Mouse (Mus musculus) hindbrain, embryonic 11.5 days (tissue): ENCODE measurements around the gene Csf2rb2. TPM values are rescaled to one million over a fixed set of nuclear protein-coding genes. Genes with fewer than 3 reads are reported as not detected.
"Not testable (repeated sequence)": the region's sequence is repeated elsewhere in the genome, so short reads cannot be mapped to it uniquely, and the experiment has no call there.

Source experiments
- ATAC-seq: fragments of 200-750 bp; cut with Nextera tagmentation; 2 replicates; pipeline ENCODE4 v1.8.0; 2017; ENCODE audit warnings: mild to moderate bottlenecking, moderate TSS enrichment, moderate library complexity; ENCODE audit not compliant: low FRiP score
- DNase-seq: peaks from one replicate; pipeline ENCODE4 v3.0.0-alpha.2; 2015; ENCODE audit warnings: low spot score
- H3K27ac ChIP-seq: fragments of 300-500 bp; sonication (generic); 2 replicates; pipeline ENCODE4 v1.5.1; 2014; ENCODE audit warnings: mild to moderate bottlenecking, low read depth, low read length
- H3K27me3 ChIP-seq: fragments of 300-500 bp; sonication (generic); 2 replicates; pipeline ENCODE4 v1.6.1; 2014; ENCODE audit warnings: mild to moderate bottlenecking, low read length, moderate library complexity, mixed read lengths; ENCODE audit not compliant: control insufficient read depth, insufficient read depth
- H3K36me3 ChIP-seq: fragments of 300-500 bp; sonication (generic); 2 replicates; pipeline ENCODE4 v1.6.1; 2014; ENCODE audit warnings: mild to moderate bottlenecking, low read length, moderate library complexity, mixed read lengths; ENCODE audit not compliant: control insufficient read depth, insufficient read depth
- H3K4me1 ChIP-seq: fragments of 300-500 bp; sonication (generic); replicated peaks from 2 replicates; pipeline ENCODE4 v1.6.1; 2014; ENCODE audit warnings: low read length, mixed read lengths; ENCODE audit not compliant: control insufficient read depth, insufficient read depth
- H3K4me2 ChIP-seq: fragments of 300-500 bp; sonication (generic); replicated peaks from 2 replicates; pipeline ENCODE4 v1.6.1; 2014; ENCODE audit warnings: mild to moderate bottlenecking, low read depth, low read length
- H3K4me3 ChIP-seq: fragments of 300-500 bp; sonication (generic); 2 replicates; pipeline ENCODE4 v1.5.1; 2014; ENCODE audit warnings: low read depth, low read length
- H3K9ac ChIP-seq: fragments of 300-500 bp; sonication (generic); 2 replicates; pipeline ENCODE4 v1.6.1; 2014; ENCODE audit warnings: low read depth, low read length
- H3K9me3 ChIP-seq: fragments of 300-500 bp; sonication (generic); 2 replicates; pipeline ENCODE4 v1.6.1; 2016; ENCODE audit warnings: low read length; ENCODE audit not compliant: control insufficient read depth
- WGBS: fragments of 180-500 bp; shearing (Covaris S2); extraction: QIAGEN DNeasy Blood & Tissue Kit; methylation state at CpG from one replicate; pipeline ENCODE4 v1.1.7; 2014; 5-methylcytosine and 5-hydroxymethylcytosine counted together
- polyA plus RNA-seq: library from polyadenylated mRNA; unstranded; fragments of >200 nt; fragmentation: Nextera tagmentation; extraction: Ambion mirVana; gene quantifications from 2 replicates; pipeline ENCODE4 v1.2.1, GENCODE M21; 2014

Csf2rb2 gene
- polyA plus RNA-seq, 1 experiment from 2014 or later: 0.34 TPM

DNA sequence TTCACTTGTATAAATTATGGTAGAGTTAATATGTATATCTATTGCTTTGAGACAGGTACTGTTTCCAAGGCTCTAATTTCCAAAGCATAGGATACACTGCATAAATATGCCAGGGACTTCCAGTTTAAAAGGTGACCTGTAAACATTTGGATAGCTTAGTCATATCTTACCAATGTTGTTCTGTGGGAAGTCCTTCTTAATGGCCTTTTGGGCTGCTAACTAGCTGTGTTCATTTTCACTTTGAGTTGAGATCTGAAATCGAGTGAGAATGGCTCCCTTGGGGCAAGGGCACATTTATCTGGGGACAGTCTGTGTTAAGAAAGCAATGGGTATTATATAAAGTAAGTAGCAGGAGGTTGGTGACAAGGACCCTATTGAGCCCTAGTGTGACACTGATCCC is 17.8 kb upstream of the Csf2rb2 start:
- ATAC-seq: no peak

DNA sequence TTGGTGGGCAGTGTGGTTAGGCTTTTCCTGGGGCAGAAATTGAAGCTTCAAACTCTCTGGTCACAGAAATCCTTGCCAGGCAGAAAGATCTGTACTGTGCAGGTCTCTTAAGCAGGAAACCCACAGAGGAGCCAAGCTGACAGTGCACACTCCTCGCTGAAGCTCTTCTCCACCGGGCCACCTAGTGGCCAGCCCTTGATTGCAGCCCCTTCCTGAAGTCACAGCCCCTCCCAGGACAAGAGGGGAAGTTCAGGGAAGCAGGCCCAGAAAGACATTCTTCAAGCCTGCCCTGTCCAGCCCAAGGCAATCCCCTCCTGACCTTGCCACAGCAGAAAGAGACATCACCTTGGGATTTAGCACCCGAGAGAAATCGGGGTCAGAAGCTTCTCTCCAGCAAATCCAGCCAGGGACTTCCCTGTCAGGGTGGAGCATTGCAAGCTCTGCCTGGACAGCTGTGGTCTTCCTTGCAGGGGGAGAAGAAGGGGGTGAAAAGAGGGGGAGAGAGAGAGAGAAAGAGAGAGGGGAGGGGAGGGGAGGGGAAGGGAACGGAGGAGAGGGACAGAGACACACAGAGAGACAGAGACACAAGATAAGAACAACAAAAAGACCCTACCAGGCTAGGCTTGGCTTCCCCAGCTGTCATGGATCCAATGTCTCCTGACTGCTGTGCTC is 15.4 kb upstream of the Csf2rb2 start:
- no peaks in the 10 kb centered on the region for H3K4me1 ChIP-seq
- H3K36me3 ChIP-seq: no peaks in the 10 kb centered on the region
- H3K4me3 ChIP-seq: no peak overlapping the region
- H3K9ac ChIP-seq: no peak overlapping the region
- no peaks in the 10 kb centered on the region for H3K9me3 ChIP-seq
- DNase-seq (peak; percentile 78), ATAC-seq (no peak)
- H3K27me3 ChIP-seq: no peaks in the 10 kb centered on the region
- H3K4me2 ChIP-seq: no peak overlapping the region
- 24% methylated on average over 5 of the region's 5 CpGs for WGBS
- no peak overlapping the region for H3K27ac ChIP-seq

More for the DNA sequence above, 17.8 kb upstream of the Csf2rb2 start:
- Histone ChIP-seq H3K4me3 (no peak overlapping the region), H3K9ac (no peak overlapping the region), H3K27me3 (no peaks in the 10 kb centered on the region), H3K4me2 (no peak overlapping the region), H3K27ac (no peak overlapping the region), H3K9me3 (no peaks in the 10 kb centered on the region), H3K4me1 (no peaks in the 10 kb centered on the region), H3K36me3 (no peaks in the 10 kb centered on the region)
- 81% methylated on average over 1 of the region's 1 CpGs for WGBS
- no peak for DNase-seq

- not testable (repeated sequence) for H3K4me2 ChIP-seq, DNase-seq
- WGBS: 80% methylated on average over 2 of the region's 2 CpGs
Observed at GRCm38 (mm10) chr15:78318338-78319171, 13.0 kb upstream of the Csf2rb2 start.

DNA sequence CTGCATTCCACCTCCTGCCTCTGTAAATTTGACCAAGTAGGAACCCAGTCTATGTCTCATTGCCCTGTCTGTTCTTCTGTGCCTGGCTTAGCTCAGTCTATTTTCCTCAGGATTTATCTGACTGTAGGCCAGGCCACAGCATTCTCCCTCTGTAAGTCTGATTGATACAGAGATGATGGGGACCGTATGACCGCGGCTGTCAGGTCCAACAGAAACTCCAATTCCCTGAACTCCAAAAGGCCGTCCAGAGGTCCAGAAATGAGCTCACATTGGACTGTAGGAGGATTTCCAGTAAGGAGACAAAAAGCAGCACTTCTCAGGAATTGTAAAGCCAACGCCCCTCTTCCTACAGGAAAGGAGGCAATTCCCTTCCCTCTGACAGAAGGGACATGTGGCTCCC is 8.1 kb upstream of the Csf2rb2 start:
- 93% methylated on average over 5 of the region's 5 CpGs for WGBS
- DNase-seq, H3K9me3 ChIP-seq, H3K9ac ChIP-seq, H3K36me3 ChIP-seq, H3K27me3 ChIP-seq, ATAC-seq, H3K27ac ChIP-seq, H3K4me1 ChIP-seq, H3K4me2 ChIP-seq, H3K4me3 ChIP-seq: not testable (repeated sequence)

More at GRCm38 (mm10) chr15:78318338-78319171, 13.0 kb upstream of the Csf2rb2 start:
- not testable (repeated sequence) for H3K27me3 ChIP-seq, H3K9me3 ChIP-seq, H3K9ac ChIP-seq, ATAC-seq, H3K4me1 ChIP-seq, H3K4me3 ChIP-seq, H3K27ac ChIP-seq, H3K36me3 ChIP-seq

DNA sequence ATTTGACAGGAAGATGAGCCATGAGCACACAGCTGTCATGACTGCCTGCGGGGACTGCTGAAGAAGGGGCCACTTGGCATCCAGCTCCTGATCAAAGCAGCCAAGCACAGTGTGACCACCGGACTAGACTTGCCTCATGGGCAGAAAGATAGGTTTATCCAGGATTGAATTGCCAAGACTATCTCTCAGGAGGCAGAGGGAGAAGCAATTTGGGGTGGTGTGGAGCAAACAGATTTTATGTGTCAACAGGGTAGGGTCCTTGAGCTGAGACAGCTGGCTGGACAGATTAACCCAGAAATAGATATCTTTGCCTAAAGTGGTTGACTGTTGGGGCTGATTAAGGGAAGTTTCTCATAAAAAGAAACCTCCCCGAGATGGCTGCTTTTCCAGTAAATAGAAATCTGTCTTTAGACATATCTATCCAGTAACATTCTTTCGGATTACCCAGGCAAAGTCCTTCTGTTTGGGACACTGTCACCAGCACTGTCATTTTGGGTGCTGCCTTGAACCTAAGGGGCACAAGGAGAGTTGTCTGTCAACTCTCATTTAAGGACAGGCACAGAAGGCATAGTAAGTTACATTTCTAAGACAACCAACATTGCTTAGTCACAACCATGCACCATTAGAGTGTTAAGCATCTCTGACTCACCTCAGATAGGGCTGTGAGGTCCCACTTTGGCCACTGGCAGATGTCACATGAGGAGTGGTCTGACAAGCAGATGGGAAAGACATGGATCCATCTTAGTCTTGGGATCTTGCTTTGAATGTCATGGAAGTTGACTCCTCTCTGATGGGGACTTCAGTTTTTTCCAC is 7.1 kb upstream of the Csf2rb2 start:
- 74% methylated on average over 4 of the region's 4 CpGs for WGBS
- H3K27ac ChIP-seq: 0 out of 2 replicates have a peak overlapping the region, but pooled peaks have one; percentile 10
- H3K9me3 ChIP-seq, DNase-seq, H3K4me1 ChIP-seq, H3K4me2 ChIP-seq, H3K9ac ChIP-seq, H3K36me3 ChIP-seq, ATAC-seq, H3K4me3 ChIP-seq, H3K27me3 ChIP-seq: not testable (repeated sequence)

- 79% methylated on average over 4 of the region's 4 CpGs for WGBS
- no peak for ATAC-seq
- H3K9me3 ChIP-seq: no peaks in the 10 kb centered on the region
Observed at GRCm38 (mm10) chr15:78310971-78311370, 5.5 kb upstream of the Csf2rb2 start.

DNA sequence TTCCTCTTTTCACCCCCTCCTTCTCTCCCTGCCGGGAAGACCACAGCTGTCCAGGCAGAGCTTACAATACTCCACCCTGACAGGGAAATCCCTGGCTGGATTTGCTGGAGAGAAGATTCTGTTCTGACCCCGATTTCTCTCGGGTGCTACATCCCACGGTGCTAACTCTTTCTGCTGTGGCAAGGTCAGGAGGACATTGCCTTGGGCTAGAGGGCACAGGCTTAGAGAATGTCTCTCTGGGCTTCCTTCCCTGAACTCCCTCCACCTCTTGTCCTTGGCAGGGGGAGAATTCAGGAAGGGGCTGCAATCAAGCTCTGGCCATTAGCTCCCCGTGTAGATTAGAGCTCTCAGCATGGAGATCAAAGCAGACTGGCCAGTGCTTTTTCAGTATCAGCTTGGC is 4.3 kb upstream of the Csf2rb2 start:
- DNase-seq: no peak
- H3K9ac ChIP-seq: no peak overlapping the region
- H3K4me2 ChIP-seq: no peak overlapping the region
- no peak overlapping the region for H3K27ac ChIP-seq
- H3K9me3 ChIP-seq: no peaks in the 10 kb centered on the region
- H3K4me1 ChIP-seq: no peaks in the 10 kb centered on the region
- H3K4me3 ChIP-seq: no peak overlapping the region
- WGBS: 63% methylated on average over 5 of the region's 5 CpGs
- H3K27me3 ChIP-seq: no peaks in the 10 kb centered on the region
- no peak for ATAC-seq
- H3K36me3 ChIP-seq: no peaks in the 10 kb centered on the region

More at GRCm38 (mm10) chr15:78310971-78311370, 5.5 kb upstream of the Csf2rb2 start:
- no peaks in the 10 kb centered on the region for H3K27me3 ChIP-seq
- H3K4me1 ChIP-seq: no peaks in the 10 kb centered on the region
- no peak for DNase-seq
- H3K9ac ChIP-seq: no peak overlapping the region
- no peaks in the 10 kb centered on the region for H3K36me3 ChIP-seq
- H3K4me3 ChIP-seq: no peak overlapping the region
- no peak overlapping the region for H3K27ac ChIP-seq
- no peak overlapping the region for H3K4me2 ChIP-seq

DNA sequence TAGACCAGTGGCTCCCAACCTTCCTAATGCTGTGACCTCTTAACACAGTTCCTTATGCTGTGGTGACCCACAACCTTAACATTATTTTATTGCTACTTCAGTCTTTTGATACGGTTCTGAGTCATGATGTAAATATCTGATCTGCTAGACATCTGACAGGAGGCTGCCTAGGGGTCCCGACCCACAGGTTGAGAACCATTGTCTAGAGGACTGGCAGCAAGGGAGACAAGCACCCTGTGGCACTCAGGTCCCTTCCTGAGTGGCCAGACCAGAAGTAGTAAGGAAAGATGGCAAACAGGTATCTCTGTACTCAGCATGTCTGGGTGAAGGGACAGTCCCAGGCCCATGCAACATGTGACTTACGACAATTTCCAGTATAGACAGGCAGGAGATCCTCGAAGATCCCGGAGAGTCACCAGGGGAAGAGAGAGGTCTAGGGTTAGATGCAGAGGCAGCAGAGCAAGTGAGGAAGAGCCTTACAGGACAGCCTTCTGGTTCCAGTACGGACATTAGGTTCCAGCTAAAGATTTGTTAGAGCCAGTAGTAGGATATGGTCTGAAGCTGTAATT is 1.8 kb downstream of the Csf2rb2 start:
- 90% methylated on average over 6 of the region's 6 CpGs for WGBS
- Histone ChIP-seq H3K9ac (no peak overlapping the region), H3K4me3 (no peak overlapping the region), H3K36me3 (no peaks in the 10 kb centered on the region), H3K27me3 (no peaks in the 10 kb centered on the region), H3K4me1 (no peaks in the 10 kb centered on the region), H3K4me2 (no peak overlapping the region), H3K9me3 (no peaks in the 10 kb centered on the region), H3K27ac (no peak overlapping the region)
- DNase-seq (no peak), ATAC-seq (no peak)
